In genomic region chr6:86406306-86406705, GRCm38 (mm10) we compare ENCODE assay signal across 10 mouse cellular contexts. TPM values are rescaled to one million over a fixed set of nuclear protein-coding genes. Genes with fewer than 3 reads are reported as not detected.
DNase-seq lines count a peak whose midpoint lies in the region; ATAC-seq lines count a peak whose summit lies in the region.
"Had no signal": no experiment of that assay in that cellular context is flagged by ENCODE, and none has a peak within 500 bp of the region (broad histone marks: within the 10 kb centered on the region; RNA-seq: fewer than 3 reads in every experiment).

No protein-coding gene starts in this region.

- peak overlapping the region; percentile 92; the same call in 1 of the 2 replicates for H3K4me3 ChIP-seq in intestine, embryonic 14.5 days (ENCODE audit: low read depth, low read length)
- no peak overlapping the region for H3K4me3 ChIP-seq in intestine, embryonic 16.5 days (ENCODE audit: low read length)
- 0 out of 2 replicates have a peak overlapping the region, but pooled peaks have one; percentile 7 for H3K4me3 ChIP-seq in embryonic facial prominence, embryonic 14.5 days (ENCODE audit: low read depth, low read length)
- H3K4me3 ChIP-seq in hindbrain, embryonic 10.5 days: peak overlapping the region; percentile 91
- H3K4me3 ChIP-seq in midbrain, embryonic 15.5 days: peak overlapping the region; percentile 70

- no peaks in the 10 kb centered on the region for H3K27me3 ChIP-seq in intestine, embryonic 14.5 days (replicated peaks; ENCODE audit: control insufficient read depth, insufficient read depth, low read length)
- no peaks in the 10 kb centered on the region for H3K27me3 ChIP-seq in intestine, embryonic 16.5 days (replicated peaks; ENCODE audit: control insufficient read depth, insufficient read depth, low read length)
- no peaks in the 10 kb centered on the region for H3K27me3 ChIP-seq in embryonic facial prominence, embryonic 14.5 days (replicated peaks; ENCODE audit: control insufficient read depth, insufficient read depth, low read length)
- no peaks in the 10 kb centered on the region for H3K27me3 ChIP-seq in hindbrain, embryonic 10.5 days (ENCODE audit: insufficient read depth, poor library complexity, severe bottlenecking)
- no peaks in the 10 kb centered on the region for H3K27me3 ChIP-seq in midbrain, embryonic 15.5 days (replicated peaks)

- H3K4me1 ChIP-seq in intestine, embryonic 14.5 days (replicated peaks; ENCODE audit: control insufficient read depth, insufficient read depth, low read length): peaks cover 9% of the 10 kb centered on the region
- peaks cover 5% of the 10 kb centered on the region for H3K4me1 ChIP-seq in intestine, embryonic 16.5 days (ENCODE audit: control insufficient read depth, insufficient read depth, low read length)
- H3K4me1 ChIP-seq in embryonic facial prominence, embryonic 14.5 days (ENCODE audit: control insufficient read depth, insufficient read depth, low read length): peaks cover 9% of the 10 kb centered on the region
- peaks cover 18% of the 10 kb centered on the region for H3K4me1 ChIP-seq in hindbrain, embryonic 10.5 days (replicated peaks)
- peaks cover 35% of the 10 kb centered on the region for H3K4me1 ChIP-seq in midbrain, embryonic 15.5 days

- DNase-seq in intestine, embryonic 14.5 days (ENCODE audit: low spot score): no peak
- DNase-seq in embryonic facial prominence, embryonic 14.5 days (ENCODE audit: low spot score): no peak
- DNase-seq in hindbrain, embryonic 10.5 days (ENCODE audit: low spot score): no peak
- DNase-seq in spleen, postnatal 10 days (ENCODE audit: low spot score in 2 of 2): no peak
- no peak for DNase-seq in testis, postnatal 10 days (ENCODE audit: low spot score)
- no peak for DNase-seq in thymus, postnatal 10 days (ENCODE audit: low spot score in 2 of 2)
- DNase-seq: cerebellum, postnatal 36 days; lung, adult 18-20 months had no signal

- H3K36me3 ChIP-seq in intestine, embryonic 14.5 days (ENCODE audit: control insufficient read depth, insufficient read depth, low read length): peaks cover 28% of the 10 kb centered on the region
- H3K36me3 ChIP-seq in intestine, embryonic 16.5 days (ENCODE audit: control insufficient read depth, insufficient read depth, low read length): no peaks in the 10 kb centered on the region; the same call in 1 of the 2 replicates
- H3K36me3 ChIP-seq in embryonic facial prominence, embryonic 14.5 days (ENCODE audit: control insufficient read depth, insufficient read depth, low read length): peaks cover 17% of the 10 kb centered on the region
- H3K36me3 ChIP-seq in hindbrain, embryonic 10.5 days: peaks cover 38% of the 10 kb centered on the region
- peaks cover 8% of the 10 kb centered on the region; the same call in 1 of the 2 replicates for H3K36me3 ChIP-seq in midbrain, embryonic 15.5 days (replicated peaks)

- peak overlapping the region; percentile 61 for H3K4me2 ChIP-seq in intestine, embryonic 14.5 days (ENCODE audit: low read length)
- H3K4me2 ChIP-seq in intestine, embryonic 16.5 days (ENCODE audit: low read depth, low read length): no peak overlapping the region
- peak overlapping the region; percentile 68 for H3K4me2 ChIP-seq in embryonic facial prominence, embryonic 14.5 days (ENCODE audit: low read depth, low read length)
- peak overlapping the region; percentile 78 for H3K4me2 ChIP-seq in midbrain, embryonic 15.5 days

- no peaks in the 10 kb centered on the region for H3K9me3 ChIP-seq in intestine, embryonic 14.5 days (ENCODE audit: control insufficient read depth, low read length)
- no peaks in the 10 kb centered on the region for H3K9me3 ChIP-seq in intestine, embryonic 16.5 days (ENCODE audit: control insufficient read depth, low read length)
- no peaks in the 10 kb centered on the region for H3K9me3 ChIP-seq in embryonic facial prominence, embryonic 14.5 days (ENCODE audit: control insufficient read depth, low read length)
- H3K9me3 ChIP-seq in hindbrain, embryonic 10.5 days: no peaks in the 10 kb centered on the region
- H3K9me3 ChIP-seq in midbrain, embryonic 15.5 days: no peaks in the 10 kb centered on the region

- no peak overlapping the region for H3K27ac ChIP-seq in intestine, embryonic 14.5 days (ENCODE audit: low read depth)
- H3K27ac ChIP-seq in intestine, embryonic 16.5 days (ENCODE audit: low read length): no peak overlapping the region
- no peak overlapping the region for H3K27ac ChIP-seq in embryonic facial prominence, embryonic 14.5 days (replicated peaks; ENCODE audit: low read depth, low read length)
- H3K27ac ChIP-seq in hindbrain, embryonic 10.5 days: peak overlapping the region; percentile 100
- no peak overlapping the region for H3K27ac ChIP-seq in midbrain, embryonic 15.5 days

- no peak overlapping the region for H3K9ac ChIP-seq in intestine, embryonic 14.5 days (ENCODE audit: low read length)
- H3K9ac ChIP-seq in intestine, embryonic 16.5 days (ENCODE audit: low read depth, low read length): no peak overlapping the region
- no peak overlapping the region for H3K9ac ChIP-seq in embryonic facial prominence, embryonic 14.5 days (ENCODE audit: low read depth, low read length)
- H3K9ac ChIP-seq in midbrain, embryonic 15.5 days: no peak overlapping the region; the same call in 1 of the 2 replicates

- no peak for ATAC-seq in intestine, embryonic 14.5 days (replicated peaks; ENCODE audit: low FRiP score, low TSS enrichment, low read depth)
- no peak for ATAC-seq in intestine, embryonic 16.5 days
- no peak for ATAC-seq in embryonic facial prominence, embryonic 14.5 days (ENCODE audit: low read depth)
- ATAC-seq in midbrain, embryonic 15.5 days (replicated peaks): no peak

RNA-seq across cellular contexts. Expression of gene Tia1, which starts 2.3 kb away (rescaled TPM):
- polyA plus RNA-seq in intestine, embryonic 14.5 days (2014; fragmentation: Nextera tagmentation; extraction: Ambion mirVana): 184 and 216 TPM in 2 replicates
- polyA plus RNA-seq in intestine, embryonic 16.5 days (2015; fragmentation: Nextera tagmentation; extraction: Ambion mirVana): 97.9 and 110 TPM in 2 replicates
- polyA plus RNA-seq in embryonic facial prominence, embryonic 14.5 days (2014; fragmentation: Nextera tagmentation; extraction: Ambion mirVana): 130 and 160 TPM in 2 replicates
- polyA plus RNA-seq in hindbrain, embryonic 10.5 days (2016; fragmentation: Nextera tagmentation; extraction: Ambion mirVana): 209 and 212 TPM in 2 replicates
- polyA plus RNA-seq in midbrain, embryonic 15.5 days (2015; fragmentation: Nextera tagmentation; extraction: Ambion mirVana): 334 and 360 TPM in 2 replicates

RNA-seq across cellular contexts. Expression of gene Pcyox1, which starts 9.4 kb away (rescaled TPM):
- 81.6 and 87.9 TPM in 2 replicates for polyA plus RNA-seq in intestine, embryonic 14.5 days (2014; fragmentation: Nextera tagmentation; extraction: Ambion mirVana)
- 76.7 and 77.2 TPM in 2 replicates for polyA plus RNA-seq in intestine, embryonic 16.5 days (2015; fragmentation: Nextera tagmentation; extraction: Ambion mirVana)
- 80.5 and 95.2 TPM in 2 replicates for polyA plus RNA-seq in embryonic facial prominence, embryonic 14.5 days (2014; fragmentation: Nextera tagmentation; extraction: Ambion mirVana)
- 87.1 and 99.4 TPM in 2 replicates for polyA plus RNA-seq in hindbrain, embryonic 10.5 days (2016; fragmentation: Nextera tagmentation; extraction: Ambion mirVana)
- 93.3 and 96.5 TPM in 2 replicates for polyA plus RNA-seq in midbrain, embryonic 15.5 days (2015; fragmentation: Nextera tagmentation; extraction: Ambion mirVana)

RNA-seq across cellular contexts. Expression of gene Gm44790, which starts 20.2 kb away (rescaled TPM):
- polyA plus RNA-seq in intestine, embryonic 14.5 days (2014; fragmentation: Nextera tagmentation; extraction: Ambion mirVana): not detected in 2 replicates
- not detected in 2 replicates for polyA plus RNA-seq in intestine, embryonic 16.5 days (2015; fragmentation: Nextera tagmentation; extraction: Ambion mirVana)
- not detected in 2 replicates for polyA plus RNA-seq in embryonic facial prominence, embryonic 14.5 days (2014; fragmentation: Nextera tagmentation; extraction: Ambion mirVana)
- 1.8 TPM in 1 of 2 replicates, not detected in the other for polyA plus RNA-seq in hindbrain, embryonic 10.5 days (2016; fragmentation: Nextera tagmentation; extraction: Ambion mirVana)
- not detected in 2 replicates for polyA plus RNA-seq in midbrain, embryonic 15.5 days (2015; fragmentation: Nextera tagmentation; extraction: Ambion mirVana)

RNA-seq across cellular contexts. Expression of gene C87436, which starts 31.9 kb away (rescaled TPM):
- polyA plus RNA-seq in intestine, embryonic 14.5 days (2014; fragmentation: Nextera tagmentation; extraction: Ambion mirVana): 21.4 and 26.5 TPM in 2 replicates
- polyA plus RNA-seq in intestine, embryonic 16.5 days (2015; fragmentation: Nextera tagmentation; extraction: Ambion mirVana): 17.9 and 21.7 TPM in 2 replicates
- polyA plus RNA-seq in embryonic facial prominence, embryonic 14.5 days (2014; fragmentation: Nextera tagmentation; extraction: Ambion mirVana): 22.7 and 23.9 TPM in 2 replicates
- polyA plus RNA-seq in hindbrain, embryonic 10.5 days (2016; fragmentation: Nextera tagmentation; extraction: Ambion mirVana): 24.4 and 26.2 TPM in 2 replicates
- 25.2 and 25.8 TPM in 2 replicates for polyA plus RNA-seq in midbrain, embryonic 15.5 days (2015; fragmentation: Nextera tagmentation; extraction: Ambion mirVana)

RNA-seq across cellular contexts. Expression of gene Snrpg, which starts 35.2 kb away (rescaled TPM):
- polyA plus RNA-seq in intestine, embryonic 14.5 days (2014; fragmentation: Nextera tagmentation; extraction: Ambion mirVana): 787 and 872 TPM in 2 replicates
- polyA plus RNA-seq in intestine, embryonic 16.5 days (2015; fragmentation: Nextera tagmentation; extraction: Ambion mirVana): 393 and 465 TPM in 2 replicates
- polyA plus RNA-seq in embryonic facial prominence, embryonic 14.5 days (2014; fragmentation: Nextera tagmentation; extraction: Ambion mirVana): 561 and 600 TPM in 2 replicates
- polyA plus RNA-seq in hindbrain, embryonic 10.5 days (2016; fragmentation: Nextera tagmentation; extraction: Ambion mirVana): 782 and 875 TPM in 2 replicates
- 377 and 389 TPM in 2 replicates for polyA plus RNA-seq in midbrain, embryonic 15.5 days (2015; fragmentation: Nextera tagmentation; extraction: Ambion mirVana)
